Comparison of ENCODE assay signal across 16 mouse cellular contexts in the genomic region with DNA sequence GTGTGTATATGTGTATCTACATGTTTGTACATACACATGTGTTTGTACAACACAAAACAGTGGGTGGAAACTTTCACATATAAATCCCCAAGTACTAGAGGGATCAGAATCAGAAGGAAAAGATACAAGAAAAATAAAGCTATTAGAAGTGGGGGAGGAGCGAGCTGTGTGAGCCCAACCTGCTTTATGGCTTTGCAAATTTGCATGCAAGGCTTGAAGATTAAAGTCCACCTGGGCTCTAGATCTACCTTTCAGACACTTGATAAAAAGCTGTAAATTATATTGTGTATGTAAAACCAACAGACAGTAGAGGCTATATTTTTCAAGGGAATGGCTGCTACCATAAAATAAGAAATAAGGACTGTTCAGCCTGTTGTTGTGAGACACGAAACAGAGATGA. TPM values are rescaled to one million over a fixed set of nuclear protein-coding genes. Genes with fewer than 3 reads are reported as not detected.
"Had no signal": no experiment of that assay in that cellular context is flagged by ENCODE, and none has a peak within 500 bp of the region (broad histone marks: within the 10 kb centered on the region; RNA-seq: fewer than 3 reads in every experiment).

No protein-coding gene starts in this region.

- H3K9me3 ChIP-seq: kidney, embryonic 15.5 days; limb, embryonic 13.5 days; midbrain, embryonic 13.5 days; neural tube, embryonic 15.5 days had no signal

- H3K27me3 ChIP-seq: kidney, embryonic 15.5 days; limb, embryonic 13.5 days; neural tube, embryonic 15.5 days had no signal

- H3K36me3 ChIP-seq: kidney, embryonic 15.5 days; limb, embryonic 13.5 days; midbrain, embryonic 13.5 days; neural tube, embryonic 15.5 days had no signal

- H3K4me2 ChIP-seq: kidney, embryonic 15.5 days; limb, embryonic 13.5 days; midbrain, embryonic 13.5 days; neural tube, embryonic 15.5 days had no signal

- H3K4me1 ChIP-seq: kidney, embryonic 15.5 days; limb, embryonic 13.5 days had no signal

- H3K4me3 ChIP-seq: kidney, embryonic 15.5 days; layer of hippocampus, adult 2 months; limb, embryonic 13.5 days; midbrain, embryonic 13.5 days; myocyte; neural tube, embryonic 15.5 days had no signal

- H3K9ac ChIP-seq: kidney, embryonic 15.5 days; limb, embryonic 13.5 days; liver, embryonic 14.5 days; midbrain, embryonic 13.5 days; neural tube, embryonic 15.5 days had no signal

- H3K27ac ChIP-seq: kidney, embryonic 15.5 days; layer of hippocampus, adult 2 months; limb, embryonic 13.5 days; liver, embryonic 14.5 days; midbrain, embryonic 13.5 days; neural tube, embryonic 15.5 days had no signal

- DNase-seq: kidney, adult 11 months; kidney, postnatal 25 days; left cerebral cortex, postnatal 4 days; lung, adult 18-20 months; lung, postnatal 36 days; right cerebral cortex, adult 18-20 months; right cerebral cortex, postnatal 25 days; thymus, postnatal 4 days had no signal

- ATAC-seq: midbrain, embryonic 13.5 days had no signal

RNA-seq across cellular contexts. Expression of a gene that starts 6.7 kb away (rescaled TPM):
- polyA plus RNA-seq: liver, adult 2 months had no signal
